Mouse (Mus musculus): ENCODE data around the gene Diras1. TPM values are rescaled to one million over a fixed set of nuclear protein-coding genes. Genes with fewer than 3 reads are reported as not detected.
A peak's percentile ranks its signal among the peaks of the same experiment; 100 is the strongest.
"Not testable (repeated sequence)": the region's sequence is repeated elsewhere in the genome, so short reads cannot be mapped to it uniquely, and the experiment has no call there.

Gene Diras1
- total RNA-seq (2017), result not detected in 2 replicates

- no peak for ATAC-seq (replicated peaks in 1 of 2; ENCODE audit: insufficient read depth in 1 of 2, low FRiP score in 2 of 2, low TSS enrichment in 1 of 2, low read depth in 1 of 2, poor library complexity in 2 of 2, severe bottlenecking in 2 of 2)
Measured at GRCm38 (mm10) chr10:81025639-81026275, at the start of gene Diras1. Diras1 (minus strand) TSS chr10:81025662.

- ATAC-seq (replicated peaks in 1 of 2; ENCODE audit: insufficient read depth in 1 of 2, low FRiP score in 2 of 2, low TSS enrichment in 1 of 2, low read depth in 1 of 2, poor library complexity in 2 of 2, severe bottlenecking in 2 of 2), result no peak
Measured at GRCm38 (mm10) chr10:81073464-81073863, 48.0 kb upstream of the Diras1 start.

- ATAC-seq (replicated peaks in 1 of 2; ENCODE audit: insufficient read depth in 1 of 2, low FRiP score in 2 of 2, low TSS enrichment in 1 of 2, low read depth in 1 of 2, poor library complexity in 2 of 2, severe bottlenecking in 2 of 2), result no peak
Measured at GRCm38 (mm10) chr10:81072290-81072689, 46.8 kb upstream of the Diras1 start.

GRCm38 (mm10) chr10:81069836-81070235 lies 44.4 kb upstream of the Diras1 start, which contains the start of gene Thop1:
Thop1 (plus strand) TSS chr10:81070035.
- ATAC-seq (replicated peaks in 1 of 2; ENCODE audit: insufficient read depth in 1 of 2, low FRiP score in 2 of 2, low TSS enrichment in 1 of 2, low read depth in 1 of 2, poor library complexity in 2 of 2, severe bottlenecking in 2 of 2), result peak; percentile 98 to 99

GRCm38 (mm10) chr10:81068706-81069105 lies 43.2 kb upstream of the Diras1 start:
- no peak for ATAC-seq (replicated peaks in 1 of 2; ENCODE audit: insufficient read depth in 1 of 2, low FRiP score in 2 of 2, low TSS enrichment in 1 of 2, low read depth in 1 of 2, poor library complexity in 2 of 2, severe bottlenecking in 2 of 2)

GRCm38 (mm10) chr10:81064519-81064918 lies 39.1 kb upstream of the Diras1 start:
- ATAC-seq (replicated peaks in 1 of 2; ENCODE audit: insufficient read depth in 1 of 2, low FRiP score in 2 of 2, low TSS enrichment in 1 of 2, low read depth in 1 of 2, poor library complexity in 2 of 2, severe bottlenecking in 2 of 2), result not testable (repeated sequence)

- no peak for ATAC-seq (replicated peaks in 1 of 2; ENCODE audit: insufficient read depth in 1 of 2, low FRiP score in 2 of 2, low TSS enrichment in 1 of 2, low read depth in 1 of 2, poor library complexity in 2 of 2, severe bottlenecking in 2 of 2)
Measured at GRCm38 (mm10) chr10:81062710-81063109, 37.2 kb upstream of the Diras1 start.

- ATAC-seq (replicated peaks in 1 of 2; ENCODE audit: insufficient read depth in 1 of 2, low FRiP score in 2 of 2, low TSS enrichment in 1 of 2, low read depth in 1 of 2, poor library complexity in 2 of 2, severe bottlenecking in 2 of 2), result peak; percentile 92 to 95
Measured at GRCm38 (mm10) chr10:81059603-81060543, 34.4 kb upstream of the Diras1 start, which contains the start of gene Sgta. Sgta (minus strand) TSS chr10:81060181.

GRCm38 (mm10) chr10:81058896-81059295 lies 33.4 kb upstream of the Diras1 start:
- no peak for ATAC-seq (replicated peaks in 1 of 2; ENCODE audit: insufficient read depth in 1 of 2, low FRiP score in 2 of 2, low TSS enrichment in 1 of 2, low read depth in 1 of 2, poor library complexity in 2 of 2, severe bottlenecking in 2 of 2)

- ATAC-seq (replicated peaks in 1 of 2; ENCODE audit: insufficient read depth in 1 of 2, low FRiP score in 2 of 2, low TSS enrichment in 1 of 2, low read depth in 1 of 2, poor library complexity in 2 of 2, severe bottlenecking in 2 of 2), result no peak
Measured at GRCm38 (mm10) chr10:81057406-81058130, 32.1 kb upstream of the Diras1 start.

GRCm38 (mm10) chr10:81055802-81056340 lies 30.4 kb upstream of the Diras1 start:
- ATAC-seq (replicated peaks in 1 of 2; ENCODE audit: insufficient read depth in 1 of 2, low FRiP score in 2 of 2, low TSS enrichment in 1 of 2, low read depth in 1 of 2, poor library complexity in 2 of 2, severe bottlenecking in 2 of 2), result not testable (repeated sequence)

GRCm38 (mm10) chr10:81055169-81055568 lies 29.7 kb upstream of the Diras1 start:
- no peak for ATAC-seq (replicated peaks in 1 of 2; ENCODE audit: insufficient read depth in 1 of 2, low FRiP score in 2 of 2, low TSS enrichment in 1 of 2, low read depth in 1 of 2, poor library complexity in 2 of 2, severe bottlenecking in 2 of 2)

- ATAC-seq (replicated peaks in 1 of 2; ENCODE audit: insufficient read depth in 1 of 2, low FRiP score in 2 of 2, low TSS enrichment in 1 of 2, low read depth in 1 of 2, poor library complexity in 2 of 2, severe bottlenecking in 2 of 2), result no peak
Measured at GRCm38 (mm10) chr10:81052577-81052976, 27.1 kb upstream of the Diras1 start.

GRCm38 (mm10) chr10:81051133-81051532 lies 25.7 kb upstream of the Diras1 start:
- ATAC-seq (replicated peaks in 1 of 2; ENCODE audit: insufficient read depth in 1 of 2, low FRiP score in 2 of 2, low TSS enrichment in 1 of 2, low read depth in 1 of 2, poor library complexity in 2 of 2, severe bottlenecking in 2 of 2), result no peak

- no peak for ATAC-seq (replicated peaks in 1 of 2; ENCODE audit: insufficient read depth in 1 of 2, low FRiP score in 2 of 2, low TSS enrichment in 1 of 2, low read depth in 1 of 2, poor library complexity in 2 of 2, severe bottlenecking in 2 of 2)
Measured at GRCm38 (mm10) chr10:81050645-81051044, 25.2 kb upstream of the Diras1 start.

GRCm38 (mm10) chr10:81045246-81045645 lies 19.8 kb upstream of the Diras1 start:
- ATAC-seq (replicated peaks in 1 of 2; ENCODE audit: insufficient read depth in 1 of 2, low FRiP score in 2 of 2, low TSS enrichment in 1 of 2, low read depth in 1 of 2, poor library complexity in 2 of 2, severe bottlenecking in 2 of 2), result not testable (repeated sequence)

GRCm38 (mm10) chr10:81041458-81042175 lies 16.2 kb upstream of the Diras1 start:
- peak; percentile 38 to 58; a peak in 2 of 4 replicates for ATAC-seq (replicated peaks in 1 of 2; ENCODE audit: insufficient read depth in 1 of 2, low FRiP score in 2 of 2, low TSS enrichment in 1 of 2, low read depth in 1 of 2, poor library complexity in 2 of 2, severe bottlenecking in 2 of 2)
